Mouse (Mus musculus) liver, adult 2 months (tissue): ENCODE measurements around the gene Prg4.

Source experiments
- CTCF ChIP-seq: fragments of 200-500 bp; IDR thresholded peaks from 2 replicates; pipeline ENCODE4 v1.5.1; 2011; ENCODE audit warnings: low read depth, low read length, control low read depth
- POLR2A ChIP-seq: fragments of 200-500 bp; IDR thresholded peaks from 2 replicates; pipeline ENCODE4 v1.6.1; 2011; ENCODE audit warnings: low read length, control low read depth; ENCODE audit not compliant: insufficient read depth; ENCODE audit errors: extremely low read depth

GRCm38 (mm10) chr1:150498177-150498576, 32.2 kb upstream of the Prg4 start:
- TF ChIP-seq CTCF: no peak
- TF ChIP-seq POLR2A: no peak
